Mouse (Mus musculus) megakaryocyte, embryonic 14.5 days (primary cell): ENCODE measurements around the gene Prl2c3.
"Not testable (repeated sequence)": the region's sequence is repeated elsewhere in the genome, so short reads cannot be mapped to it uniquely, and the experiment has no call there.

Experiments used
- FLI1 ChIP-seq: IDR thresholded peaks from 2 replicates; pipeline ENCODE4 v1.6.1; 2012; ENCODE audit warnings: low read length, inconsistent platforms, mixed read lengths
- GATA1 ChIP-seq: IDR thresholded peaks from 3 replicates; pipeline ENCODE4 v1.6.1; 2012; ENCODE audit warnings: mixed read lengths, low read length, inconsistent platforms, borderline replicate concordance

DNA sequence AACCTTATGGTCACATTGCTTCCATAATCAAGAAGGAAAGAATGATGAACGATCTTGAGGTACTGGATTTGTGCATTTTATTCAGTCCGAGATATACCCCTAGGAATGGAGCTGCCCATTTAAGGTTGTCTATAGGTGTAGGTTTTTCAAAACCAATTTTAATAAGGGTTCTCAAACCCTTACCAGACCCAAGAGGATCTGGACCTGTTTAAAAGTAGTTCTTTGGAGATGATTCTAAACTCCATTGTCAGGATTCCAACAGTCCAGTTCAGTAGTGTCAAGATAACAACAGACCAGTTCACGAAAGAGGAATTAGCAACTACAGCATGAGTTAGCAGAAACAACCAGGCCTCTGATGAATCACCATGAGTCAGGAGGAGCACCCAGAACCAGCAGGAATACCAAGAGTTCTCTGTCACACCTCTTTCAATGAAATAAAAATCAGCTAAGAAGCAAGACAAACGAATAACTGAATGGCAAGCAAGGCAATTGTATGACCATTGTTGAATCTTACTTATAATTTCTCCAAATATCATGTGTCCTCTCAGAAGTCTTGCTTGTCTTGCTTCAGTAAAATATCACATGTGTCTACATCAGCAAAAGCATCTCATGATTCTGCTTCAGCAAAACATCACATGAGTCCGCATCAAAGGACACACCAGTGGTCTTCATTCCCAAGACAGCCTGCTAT, 14.0 kb upstream of the Prl2c3 start:
- not testable (repeated sequence) for TF ChIP-seq GATA1, FLI1
